Mouse (Mus musculus) spleen, postnatal 14 days (tissue): ENCODE data around the gene Nos1ap.

ENCODE experiments used
- DNase-seq, 2 experiments: peaks; one replicate each; pipeline ENCODE4 v3.0.0; 2021 to 2022; ENCODE audit warnings: low spot score in 2 of 2

Nos1ap gene

DNA sequence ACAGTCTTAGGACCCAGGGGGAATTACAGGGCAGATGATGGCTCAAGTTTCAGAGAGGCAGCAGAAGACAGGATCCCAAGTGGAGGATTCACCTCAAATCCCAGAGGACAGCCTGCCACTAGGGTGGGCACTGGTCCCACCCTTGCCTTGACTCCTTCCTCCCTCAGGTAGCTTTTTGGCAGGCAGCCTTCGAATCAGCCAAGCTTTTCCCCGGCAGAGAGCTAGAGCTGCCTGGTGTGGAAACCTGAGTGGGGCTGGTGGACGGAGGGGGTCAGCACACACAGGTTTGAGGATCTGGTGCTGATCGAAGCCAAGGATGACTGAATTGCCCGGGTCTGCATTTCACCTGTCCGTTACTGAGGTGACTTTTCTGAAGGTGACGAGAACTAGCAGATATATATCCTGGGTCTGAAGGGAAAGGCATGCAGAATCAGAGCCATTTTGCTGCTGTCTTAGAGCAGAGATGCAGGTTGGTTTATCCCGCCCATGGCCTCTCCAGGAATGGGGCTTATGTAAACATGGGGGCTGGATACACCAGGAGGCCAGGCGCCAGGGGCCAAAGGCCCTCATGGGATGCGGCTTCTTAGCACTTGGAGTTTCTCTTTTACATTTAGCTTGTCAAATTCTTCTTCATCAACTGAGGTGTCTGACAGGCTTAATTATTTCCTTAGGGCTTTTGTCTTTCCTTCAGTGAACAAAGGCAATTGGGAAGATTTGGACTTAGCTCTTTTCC lies 229.3 kb downstream of the Nos1ap start:
- no peak for DNase-seq

DNA sequence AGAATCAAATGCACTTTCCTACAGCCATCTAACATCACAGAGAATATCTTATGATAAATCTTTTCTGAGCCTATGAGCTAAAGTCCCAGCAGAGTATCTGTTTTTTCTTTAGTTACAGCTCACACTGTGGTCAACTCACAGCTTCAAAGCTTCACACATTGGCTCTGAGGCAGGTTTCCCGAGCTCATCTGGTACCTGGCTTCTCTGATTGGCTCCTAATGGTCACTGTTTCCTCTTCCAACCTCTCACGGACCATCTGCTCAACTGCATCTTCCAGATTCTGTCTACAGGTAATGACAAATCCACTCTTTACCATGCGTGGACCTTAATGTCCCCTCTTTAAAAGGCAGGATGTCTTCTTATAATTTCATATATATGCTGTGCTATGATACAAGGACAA lies 236.3 kb downstream of the Nos1ap start:
- no peak for DNase-seq

DNA sequence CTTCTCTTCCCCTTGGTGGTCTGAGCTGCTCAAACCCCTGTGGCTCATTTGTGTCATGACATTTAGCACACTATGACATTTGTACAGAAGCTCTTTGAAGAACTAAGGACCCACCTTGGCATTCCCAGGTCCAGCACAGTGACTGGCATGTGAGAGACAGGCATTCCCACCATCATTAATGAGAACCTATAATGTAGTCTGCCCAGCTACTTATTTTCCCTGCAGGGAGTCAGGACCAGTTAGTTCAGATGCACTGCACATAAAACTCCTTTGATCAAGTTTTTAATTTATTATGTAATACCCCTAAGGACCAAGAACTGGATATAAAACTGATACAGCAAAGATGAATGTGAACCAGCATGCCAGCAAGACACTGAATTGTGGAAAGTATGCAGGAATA lies 238.6 kb downstream of the Nos1ap start:
- no peak for DNase-seq

DNA sequence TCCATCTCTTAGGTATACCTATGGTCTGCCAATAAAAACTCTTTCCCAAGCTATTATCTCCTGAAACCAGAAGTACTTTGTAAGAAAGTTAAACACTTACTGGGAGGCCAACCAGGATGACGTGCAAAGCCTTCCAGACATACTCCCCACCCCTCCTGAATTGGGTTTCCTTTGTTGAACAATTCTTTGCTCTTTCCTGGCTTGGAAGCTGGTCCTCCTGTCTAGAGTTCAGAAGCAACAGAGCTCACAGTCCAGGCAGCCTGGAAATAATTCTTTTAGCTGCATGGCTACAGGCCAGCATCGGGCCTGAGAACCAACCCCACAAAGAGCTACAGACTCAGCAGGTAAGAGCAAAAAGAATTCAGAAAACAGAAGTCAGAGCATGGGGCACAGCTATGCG lies 243.4 kb downstream of the Nos1ap start:
- no peak for DNase-seq

DNA sequence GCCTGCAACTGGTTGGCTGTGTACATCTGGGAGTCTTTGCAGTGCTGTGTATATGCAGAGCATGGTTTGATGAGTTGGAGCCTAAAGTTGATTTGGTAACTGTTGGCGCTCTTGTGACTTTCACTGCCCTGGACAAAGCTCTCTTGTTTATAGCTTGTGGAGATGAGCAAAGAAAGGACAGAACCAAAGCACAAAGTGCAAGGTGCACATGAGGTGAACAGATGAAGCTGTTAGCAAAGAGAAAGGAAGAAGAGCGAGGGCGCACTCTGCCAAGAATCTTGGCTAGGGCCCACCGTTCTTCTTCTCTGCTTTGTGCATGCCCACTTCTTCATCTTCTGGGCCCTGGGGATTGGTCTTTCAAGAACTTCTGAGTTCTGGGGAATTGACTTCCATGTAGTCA lies 245.8 kb downstream of the Nos1ap start:
- no peak for DNase-seq

DNA sequence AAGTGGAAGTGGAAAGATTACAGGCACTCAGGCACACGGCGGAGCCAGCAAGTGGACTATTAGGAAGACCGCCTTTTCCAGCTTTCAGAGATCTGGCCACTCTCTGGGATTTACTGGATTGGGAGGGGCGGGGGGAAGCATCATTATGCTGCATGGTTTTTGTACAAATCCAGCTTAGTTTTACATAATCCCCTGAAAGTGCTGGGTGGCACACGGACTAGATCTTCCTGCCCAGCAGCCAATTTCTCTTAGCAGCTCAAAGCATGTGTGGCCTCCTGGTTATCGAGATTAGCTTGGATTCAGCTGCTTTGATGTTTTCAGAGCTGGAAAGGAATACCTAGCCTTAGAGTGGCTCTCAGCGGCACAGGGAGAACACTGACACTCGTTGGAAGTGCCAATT lies 246.6 kb downstream of the Nos1ap start:
- no peak for DNase-seq

DNA sequence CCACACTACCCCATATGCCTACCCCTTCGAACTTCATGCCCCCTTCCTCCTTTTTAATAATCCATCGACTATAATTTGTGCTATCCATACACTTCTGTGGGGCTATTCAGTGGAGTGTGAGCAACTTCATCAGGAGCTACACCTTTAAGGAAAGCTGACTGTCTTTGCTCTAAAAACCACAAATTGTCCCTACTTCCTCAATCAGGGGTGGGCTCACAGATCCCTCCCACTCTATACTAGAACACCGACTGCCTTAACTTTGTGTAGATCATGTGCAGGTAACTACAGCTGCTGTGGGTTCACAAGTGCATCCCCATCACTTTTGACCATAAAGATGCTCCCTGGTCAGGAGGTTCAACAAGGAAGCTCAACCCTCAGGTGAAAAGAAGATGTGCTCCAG lies 249.7 kb downstream of the Nos1ap start:
- DNase-seq, result no peak

DNA sequence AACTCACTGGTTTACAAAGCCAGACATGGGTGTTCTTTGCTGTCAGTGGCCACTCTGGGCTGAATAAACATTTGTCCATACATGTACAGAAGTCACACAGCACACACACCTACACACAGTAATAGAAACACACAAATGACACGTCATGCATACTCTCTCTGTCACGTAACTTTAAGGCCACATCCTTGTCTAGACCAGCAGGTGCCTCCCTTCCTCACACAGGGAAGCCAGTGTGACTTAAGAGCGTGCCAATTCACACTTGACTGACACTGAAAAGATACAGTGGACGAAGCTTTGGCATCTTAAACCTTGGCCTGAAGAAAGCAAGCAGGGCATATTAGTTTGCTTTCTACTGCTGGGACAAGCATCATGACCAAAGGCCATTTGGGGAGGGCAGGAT lies 256.9 kb downstream of the Nos1ap start:
- no peak for DNase-seq

DNA sequence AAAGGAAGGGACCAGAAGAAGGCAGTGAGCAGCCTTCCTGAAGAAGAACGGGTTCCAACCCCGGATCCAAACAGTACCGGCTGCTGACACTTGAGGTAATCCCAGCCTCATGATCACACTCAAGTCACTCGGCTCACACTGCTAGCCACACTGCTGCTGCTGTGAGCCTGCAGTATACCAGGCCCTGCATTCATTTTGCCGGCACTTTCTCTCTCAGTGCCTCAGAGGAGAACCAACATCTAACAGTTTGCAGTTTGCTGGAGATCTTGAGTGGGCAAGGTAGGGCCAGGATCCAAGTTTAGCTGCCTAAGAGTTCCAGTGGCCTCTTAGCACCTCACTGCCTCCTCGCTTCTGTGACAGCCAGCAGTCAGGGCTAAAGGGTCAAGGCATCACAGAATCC lies 257.7 kb downstream of the Nos1ap start:
- DNase-seq, result no peak

DNA sequence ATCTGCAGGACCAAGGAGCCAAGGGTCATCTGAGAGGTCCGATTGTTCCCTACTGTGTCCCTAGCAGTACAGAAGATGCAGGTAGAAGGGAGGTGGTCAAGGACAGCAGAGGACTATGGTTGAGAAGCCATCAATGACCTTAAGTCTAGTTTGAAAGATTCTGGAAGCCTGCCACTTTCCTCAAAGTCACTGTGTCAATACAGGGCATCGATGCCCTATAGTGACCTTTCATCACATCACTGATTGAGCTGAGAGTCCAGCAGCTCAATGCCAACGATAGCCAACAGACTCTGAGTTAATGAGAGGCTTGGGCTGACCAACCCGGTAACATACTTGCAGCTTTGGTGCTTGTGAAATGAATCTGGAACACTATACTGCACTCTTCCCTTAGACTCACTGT lies 264.4 kb downstream of the Nos1ap start:
- no peak for DNase-seq

DNA sequence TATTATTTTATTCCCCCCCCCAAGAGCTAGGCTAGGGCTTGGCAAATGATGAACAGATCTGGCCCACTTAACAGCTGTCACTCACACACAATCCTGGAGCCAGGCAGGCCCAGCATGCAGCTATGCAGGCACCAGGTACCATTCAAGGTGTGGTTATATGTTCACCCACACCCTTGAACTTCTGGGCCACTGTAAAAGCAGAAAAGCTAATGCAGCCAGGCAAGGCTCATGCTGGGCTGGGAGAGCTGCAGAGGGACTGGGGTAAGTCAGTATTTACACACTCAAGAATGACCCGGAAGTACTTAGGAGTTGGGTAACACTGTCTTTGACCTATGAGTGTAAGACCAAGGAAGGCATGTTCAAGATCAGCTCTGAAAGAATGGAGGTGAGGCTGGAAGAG lies 265.3 kb downstream of the Nos1ap start:
- no peak for DNase-seq

DNA sequence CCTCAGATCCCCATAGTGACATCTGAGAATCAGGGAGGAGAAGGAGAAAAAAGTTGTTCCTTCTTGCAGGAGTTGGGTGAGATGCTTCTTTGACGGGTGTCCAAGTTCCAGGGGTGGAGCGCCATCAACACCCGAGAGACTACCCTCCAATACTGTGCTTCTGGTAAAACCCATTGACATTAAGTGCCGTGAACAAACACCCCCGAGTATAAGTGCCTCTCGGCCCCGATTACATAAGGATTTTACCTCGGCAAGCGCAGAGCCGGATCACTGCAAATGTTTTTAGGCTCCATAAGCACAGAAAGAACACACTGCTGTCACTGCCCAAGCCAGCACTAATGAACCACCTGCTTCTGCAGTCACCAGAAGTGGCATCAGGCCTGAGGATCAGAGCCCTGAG lies 266.7 kb downstream of the Nos1ap start:
- DNase-seq, result no peak

DNA sequence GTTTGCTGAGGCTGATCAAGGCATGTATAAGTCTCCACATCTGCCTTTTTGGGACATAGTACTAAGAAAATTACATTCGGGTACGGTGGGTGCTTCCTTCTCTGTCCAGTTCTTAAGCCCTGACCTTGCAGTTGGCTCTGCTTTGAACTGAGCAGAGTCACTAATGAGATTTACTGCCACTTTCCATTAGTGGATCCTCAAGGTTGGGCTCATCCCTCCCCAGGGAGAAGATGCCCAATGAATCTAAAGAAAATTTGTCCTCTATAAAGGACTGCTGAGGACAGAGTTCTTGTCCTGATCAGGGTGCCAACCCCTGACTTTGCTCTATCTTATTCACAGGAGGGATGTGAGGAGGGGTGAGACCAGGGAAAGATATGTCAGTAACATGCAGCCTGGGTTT lies 267.6 kb downstream of the Nos1ap start:
- DNase-seq, result no peak

DNA sequence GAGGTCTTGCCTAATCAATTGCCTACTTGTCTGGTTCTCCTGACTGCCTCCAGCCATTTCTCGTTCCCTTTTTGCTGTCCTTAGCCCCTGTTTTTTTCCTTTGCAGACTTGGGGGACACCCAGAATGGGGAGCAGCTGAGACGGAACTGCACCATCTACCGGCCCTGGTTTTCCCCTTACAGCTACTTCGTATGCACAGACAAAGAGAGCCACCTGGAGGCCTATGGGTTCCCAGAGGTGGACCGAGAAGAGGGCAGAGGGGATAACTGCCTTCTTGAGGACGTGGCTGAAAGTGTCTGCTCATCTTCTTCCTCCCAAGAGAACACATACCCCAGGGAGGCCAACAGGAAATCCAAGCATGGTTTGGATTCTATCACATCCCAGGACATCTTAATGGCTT lies 278.2 kb downstream of the Nos1ap start:
- no peak for DNase-seq

DNA sequence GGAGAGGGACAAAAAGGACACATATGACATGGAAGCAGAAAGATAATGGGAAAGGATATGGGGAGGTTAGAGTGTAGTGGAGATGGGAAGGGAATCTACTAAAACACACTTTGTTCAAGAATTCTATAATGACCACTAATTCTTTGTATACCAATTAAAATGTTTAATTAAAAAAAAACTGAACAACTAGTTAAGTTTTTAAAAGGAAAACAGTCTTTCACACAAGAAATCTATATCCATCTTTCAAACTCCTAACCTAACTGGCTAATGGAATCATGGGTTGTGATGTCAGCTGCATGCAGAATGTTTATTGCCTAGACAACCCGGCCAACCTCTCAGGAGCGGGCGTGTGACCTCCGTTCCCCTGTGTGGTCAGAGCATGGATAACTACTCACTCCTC lies 281.2 kb downstream of the Nos1ap start, which contains the start of gene Spata46:
Spata46 (plus strand) TSS at position 301 of the 400 bp plus-strand sequence.
- no peak for DNase-seq

DNA sequence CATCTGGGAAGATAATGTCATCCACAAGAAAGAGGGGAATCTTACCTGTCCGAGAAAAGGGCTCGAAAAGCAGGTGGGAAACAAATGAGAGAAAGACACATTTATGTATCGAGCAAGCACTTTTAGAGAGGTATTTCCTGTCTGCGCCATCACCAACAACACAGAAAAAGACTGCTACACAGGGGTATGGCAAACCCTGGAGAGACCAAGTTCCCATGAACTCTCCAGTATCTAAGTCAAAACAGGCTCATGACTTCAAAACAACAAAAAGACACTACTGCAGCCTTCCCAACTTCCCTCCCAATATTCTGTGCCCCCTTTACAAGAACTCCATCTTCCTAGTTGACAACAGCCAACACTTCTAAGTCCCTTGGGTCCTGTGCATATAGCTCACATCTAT lies 283.4 kb downstream of the Nos1ap start, which contains the start of gene Gm7694:
Gm7694 (minus strand) TSS at position 101 of the 400 bp plus-strand sequence.
- no peak for DNase-seq

DNA sequence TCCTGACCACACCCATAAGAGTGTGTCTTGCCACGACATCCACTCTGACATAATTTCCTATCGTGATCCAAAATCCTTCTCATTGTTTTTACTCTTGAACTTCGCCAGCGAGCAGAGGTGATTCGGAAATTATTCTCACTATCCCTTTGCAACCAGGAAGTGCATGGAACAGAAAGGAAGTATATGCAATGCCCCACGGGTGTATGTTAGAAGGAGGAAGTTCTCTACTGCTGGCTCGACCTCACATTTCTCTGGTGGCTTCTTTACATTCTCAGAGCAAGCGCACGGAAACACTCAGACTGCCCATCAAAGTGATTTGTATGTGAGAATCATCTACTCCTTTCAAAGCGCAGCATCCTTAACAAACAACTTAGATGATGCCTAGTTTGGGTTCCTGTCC lies 284.7 kb downstream of the Nos1ap start:
- DNase-seq, result no peak

DNA sequence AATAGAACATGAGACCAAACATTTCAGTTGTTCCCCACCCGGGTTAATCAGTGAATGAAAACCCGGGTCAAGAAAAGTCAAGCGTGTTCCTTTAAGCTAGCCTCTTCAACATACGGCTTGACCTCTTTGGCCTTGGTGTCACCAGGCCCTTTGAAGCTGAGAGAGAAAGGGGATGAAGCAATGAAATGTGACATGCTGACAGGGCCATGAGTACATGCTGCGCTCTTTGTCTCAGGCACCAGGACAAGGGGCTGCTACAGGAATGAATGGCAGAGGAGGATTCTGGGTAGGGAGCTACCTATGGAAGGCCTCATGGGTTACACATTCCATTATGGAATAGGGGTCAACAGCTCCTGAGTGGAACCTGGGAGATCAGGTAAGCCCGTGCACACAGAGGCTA lies 286.6 kb downstream of the Nos1ap start:
- no peak for DNase-seq

DNA sequence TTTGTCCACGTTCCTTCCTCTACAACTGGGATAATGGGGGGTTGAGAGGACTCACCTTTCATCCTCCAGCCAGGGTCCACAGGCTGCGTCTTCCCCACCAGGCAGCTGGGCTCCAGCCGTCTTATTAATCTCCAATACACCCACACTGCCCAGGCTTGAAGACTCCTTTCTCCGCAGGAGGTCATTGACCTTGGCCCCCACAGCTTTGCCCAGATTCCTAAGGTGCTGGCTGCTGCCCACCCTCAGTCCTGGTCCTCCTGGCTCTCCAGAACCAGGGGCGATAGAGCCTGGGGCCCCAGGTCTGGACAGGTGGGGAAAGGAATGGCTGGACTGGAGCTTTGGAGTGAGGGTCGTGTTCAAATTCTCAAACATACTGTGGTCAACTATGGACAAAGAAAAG lies 287.2 kb downstream of the Nos1ap start:
- no peak for DNase-seq

DNA sequence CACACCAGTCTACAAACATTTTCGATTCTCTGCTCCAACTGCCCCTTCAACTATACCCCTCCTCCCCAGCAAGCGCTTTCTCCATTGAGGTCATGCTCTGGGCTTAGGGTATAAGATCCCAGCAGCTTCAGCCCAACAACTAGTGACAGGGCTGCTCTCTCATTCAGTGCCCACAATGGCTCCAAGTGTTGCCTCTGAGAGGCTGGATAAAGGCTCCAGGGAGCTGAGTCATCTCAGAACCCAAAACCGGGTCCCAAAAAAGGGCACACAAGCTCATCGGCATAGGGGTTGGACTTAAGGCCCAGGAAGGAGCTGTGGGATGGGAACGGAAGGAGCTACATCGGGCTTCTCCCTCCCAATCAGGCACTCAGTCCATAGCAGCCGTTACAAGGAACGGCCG lies 288.0 kb downstream of the Nos1ap start:
- no peak for DNase-seq

DNA sequence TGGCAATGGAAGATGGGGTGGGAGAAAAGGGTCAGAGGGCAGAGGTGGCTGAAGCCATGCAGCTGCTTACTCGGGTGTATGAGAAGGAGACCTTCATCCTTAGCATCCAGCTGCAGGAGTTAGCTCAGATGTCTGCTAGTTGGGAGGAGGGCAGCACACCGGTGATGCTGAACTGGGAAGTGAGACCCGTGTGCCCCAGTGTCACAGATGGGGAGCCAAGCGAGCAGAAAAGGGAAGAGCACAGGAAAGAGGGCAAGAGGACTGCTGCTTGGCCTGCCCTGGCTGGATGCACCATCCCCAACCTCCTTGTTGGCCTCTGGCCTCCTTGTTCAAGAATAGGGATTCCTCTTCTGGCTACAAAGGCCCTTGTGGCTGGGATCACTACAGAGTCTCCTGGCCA lies 290.2 kb downstream of the Nos1ap start:
- no peak for DNase-seq

DNA sequence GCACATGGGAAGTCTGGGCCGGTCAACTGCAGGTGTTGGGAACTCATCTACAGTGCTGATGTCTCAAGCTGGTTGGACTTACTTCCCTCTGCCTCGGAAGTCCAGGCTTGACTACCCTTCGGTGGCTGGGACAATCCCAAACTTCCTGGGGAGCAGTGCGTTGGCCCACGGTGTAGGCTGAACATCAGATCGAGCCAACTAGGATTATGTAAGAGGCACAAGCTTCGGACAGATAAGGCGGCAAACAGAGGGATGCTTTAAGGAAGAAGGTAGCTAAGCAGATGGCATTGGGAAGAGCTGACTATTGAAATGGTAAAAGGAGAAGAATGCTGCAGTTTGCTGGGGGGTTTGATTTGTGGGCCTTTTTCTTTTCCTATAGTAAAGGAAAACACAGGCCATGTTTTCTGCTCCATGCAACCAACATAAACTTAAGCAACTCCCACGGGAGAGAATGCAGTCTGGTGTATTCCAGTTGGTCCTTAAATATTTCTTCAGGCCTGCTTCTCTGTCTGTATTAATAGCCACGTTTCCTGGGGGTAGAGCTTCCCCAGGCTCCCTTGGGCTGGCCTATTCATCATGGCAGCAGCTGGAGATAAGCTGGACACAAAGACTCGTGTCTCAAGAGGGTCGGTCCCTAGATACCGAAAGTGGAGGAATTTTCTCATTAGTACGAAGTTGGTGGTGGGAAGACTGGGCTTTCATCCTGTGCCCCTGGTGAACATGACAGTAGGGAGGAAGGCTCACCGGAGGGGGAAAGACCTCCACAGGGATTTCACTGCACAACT lies 294.7 kb downstream of the Nos1ap start:
- no peak for DNase-seq

DNA sequence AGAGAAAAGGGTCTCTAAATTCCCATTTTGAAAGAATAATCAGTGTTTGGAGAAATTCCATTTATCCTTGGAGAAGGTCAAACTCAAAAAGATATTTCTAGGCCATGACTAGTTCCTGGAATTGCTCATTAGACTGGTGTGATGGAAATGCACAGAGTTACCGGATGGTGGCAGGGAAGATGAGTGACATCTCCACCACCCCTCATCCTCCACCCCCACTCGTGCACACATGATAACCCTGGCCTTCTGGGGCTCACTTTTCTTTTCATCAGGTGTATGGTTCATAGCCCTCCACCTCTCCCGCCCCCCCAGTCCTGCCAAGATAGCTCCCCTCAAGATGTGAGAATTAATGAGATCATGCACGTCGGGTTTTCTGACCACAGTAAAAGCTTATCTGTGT lies 296.4 kb downstream of the Nos1ap start:
- DNase-seq, result no peak
